Mouse (Mus musculus): ENCODE measurements at regions not wholly inside any gene's neighbourhood (a gene's known extent, or its start where the extent isn't known, plus 50 kb on each side); places are given as distances from the start of the nearest gene placed in this dataset.

GRCm38 (mm10) chr3:119893165-119893910 is 109.1 kb upstream of the Ptbp2 start:
- H3K27me3 ChIP-seq (ENCODE audit: insufficient read depth, low read length): no peaks in the 10 kb centered on the region
- ATAC-seq (ENCODE audit: insufficient read depth) (peak; percentile 45; the same call in 1 of the 2 replicates), DNase-seq (peak; percentile 53)
- H3K27ac ChIP-seq (ENCODE audit: low read depth): no peak overlapping the region
- no peak overlapping the region for H3K9ac ChIP-seq
- no peak for TF ChIP-seq CTCF (IDR thresholded peaks at IDR 0.05; ENCODE audit: low read depth)
- peak overlapping the region; percentile 14; the same call in 1 of the 2 replicates for H3K4me3 ChIP-seq (ENCODE audit: low read depth, low read length)
- H3K4me2 ChIP-seq: peak overlapping the region; percentile 59
- WGBS: 12% methylated on average over 20 of the region's 20 CpGs
- no peaks in the 10 kb centered on the region for H3K9me3 ChIP-seq (ENCODE audit: low read depth, low read length)
- peaks cover 10% of the 10 kb centered on the region; the same call in 1 of the 2 replicates for H3K4me1 ChIP-seq (ENCODE audit: insufficient read depth)
- no peaks in the 10 kb centered on the region for H3K36me3 ChIP-seq (ENCODE audit: insufficient read depth)

- H3K27ac ChIP-seq (ENCODE audit: low read depth): no peak overlapping the region
- WGBS: 55% methylated on average over 9 of the region's 9 CpGs
- H3K4me2 ChIP-seq: no peak overlapping the region
- H3K27me3 ChIP-seq (ENCODE audit: insufficient read depth, low read length): no peaks in the 10 kb centered on the region
- H3K4me3 ChIP-seq (ENCODE audit: low read depth, low read length): no peak overlapping the region
- H3K4me1 ChIP-seq (ENCODE audit: insufficient read depth): peaks cover 10% of the 10 kb centered on the region; the same call in 1 of the 2 replicates
- TF ChIP-seq CTCF (IDR thresholded peaks at IDR 0.05; ENCODE audit: low read depth): no peak
- no peaks in the 10 kb centered on the region for H3K36me3 ChIP-seq (ENCODE audit: insufficient read depth)
- DNase-seq (no peak), ATAC-seq (ENCODE audit: insufficient read depth) (no peak)
- no peaks in the 10 kb centered on the region for H3K9me3 ChIP-seq (ENCODE audit: low read depth, low read length)
- H3K9ac ChIP-seq: no peak overlapping the region
These were observed 108.4 kb upstream of the Ptbp2 start for GRCm38 (mm10) chr3:119892533-119893164.

GRCm38 (mm10) chr3:119890911-119891310 is 106.6 kb upstream of the Ptbp2 start:
- WGBS: 33% methylated on average over 4 of the region's 4 CpGs
- peak; percentile 45 for DNase-seq

GRCm38 (mm10) chr3:119888487-119888886 is 104.2 kb upstream of the Ptbp2 start:
- Histone ChIP-seq H3K9ac (no peak overlapping the region), H3K36me3 (ENCODE audit: insufficient read depth) (no peaks in the 10 kb centered on the region), H3K4me3 (ENCODE audit: low read depth, low read length) (no peak overlapping the region), H3K27ac (ENCODE audit: low read depth) (no peak overlapping the region), H3K9me3 (ENCODE audit: low read depth, low read length) (no peaks in the 10 kb centered on the region), H3K4me2 (no peak overlapping the region), H3K27me3 (ENCODE audit: insufficient read depth, low read length) (no peaks in the 10 kb centered on the region), H3K4me1 (ENCODE audit: insufficient read depth) (peaks cover 6% of the 10 kb centered on the region; the same call in 1 of the 2 replicates)
- WGBS: 83% methylated on average over 3 of the region's 3 CpGs
- no peak for ATAC-seq (ENCODE audit: insufficient read depth)
- TF ChIP-seq CTCF (IDR thresholded peaks at IDR 0.05; ENCODE audit: low read depth): no peak
- DNase-seq: no peak

More at GRCm38 (mm10) chr3:119890911-119891310, 106.6 kb upstream of the Ptbp2 start:
- peaks cover 10% of the 10 kb centered on the region; the same call in 1 of the 2 replicates for H3K4me1 ChIP-seq (ENCODE audit: insufficient read depth)
- H3K36me3 ChIP-seq (ENCODE audit: insufficient read depth): no peaks in the 10 kb centered on the region
- no peak overlapping the region for H3K4me2 ChIP-seq
- peak; percentile 76; the same call in 1 of the 2 replicates for ATAC-seq (ENCODE audit: insufficient read depth)
- H3K9me3 ChIP-seq (ENCODE audit: low read depth, low read length): no peaks in the 10 kb centered on the region
- no peak overlapping the region for H3K27ac ChIP-seq (ENCODE audit: low read depth)
- no peak for TF ChIP-seq CTCF (IDR thresholded peaks at IDR 0.05; ENCODE audit: low read depth)
- H3K27me3 ChIP-seq (ENCODE audit: insufficient read depth, low read length): no peaks in the 10 kb centered on the region
- H3K4me3 ChIP-seq (ENCODE audit: low read depth, low read length): no peak overlapping the region
- no peak overlapping the region for H3K9ac ChIP-seq

GRCm38 (mm10) chr3:119876395-119876794 is 92.1 kb upstream of the Ptbp2 start:
- Histone ChIP-seq H3K4me2 (no peak overlapping the region), H3K27ac (ENCODE audit: low read depth) (no peak overlapping the region), H3K4me1 (ENCODE audit: insufficient read depth) (no peaks in the 10 kb centered on the region), H3K27me3 (ENCODE audit: insufficient read depth, low read length) (no peaks in the 10 kb centered on the region), H3K9me3 (ENCODE audit: low read depth, low read length) (no peaks in the 10 kb centered on the region), H3K36me3 (ENCODE audit: insufficient read depth) (no peaks in the 10 kb centered on the region), H3K4me3 (ENCODE audit: low read depth, low read length) (no peak overlapping the region), H3K9ac (no peak overlapping the region)
- DNase-seq: no peak
- 88% methylated on average over 5 of the region's 5 CpGs for WGBS
- no peak for TF ChIP-seq CTCF (IDR thresholded peaks at IDR 0.05; ENCODE audit: low read depth)
- no peak for ATAC-seq (ENCODE audit: insufficient read depth)

GRCm38 (mm10) chr3:119875061-119875460 is 90.8 kb upstream of the Ptbp2 start:
- no peak for DNase-seq
- Histone ChIP-seq H3K27ac (ENCODE audit: low read depth) (no peak overlapping the region), H3K4me3 (ENCODE audit: low read depth, low read length) (no peak overlapping the region), H3K27me3 (ENCODE audit: insufficient read depth, low read length) (no peaks in the 10 kb centered on the region), H3K9ac (no peak overlapping the region), H3K4me2 (no peak overlapping the region), H3K9me3 (ENCODE audit: low read depth, low read length) (no peaks in the 10 kb centered on the region), H3K4me1 (ENCODE audit: insufficient read depth) (no peaks in the 10 kb centered on the region), H3K36me3 (ENCODE audit: insufficient read depth) (no peaks in the 10 kb centered on the region)
- no peak for ATAC-seq (ENCODE audit: insufficient read depth)
- WGBS: 91% methylated on average over 1 of the region's 1 CpGs
- TF ChIP-seq CTCF (IDR thresholded peaks at IDR 0.05; ENCODE audit: low read depth): no peak

- no peak for ATAC-seq (ENCODE audit: insufficient read depth)
- Histone ChIP-seq H3K4me2 (no peak overlapping the region), H3K4me3 (ENCODE audit: low read depth, low read length) (no peak overlapping the region), H3K27me3 (ENCODE audit: insufficient read depth, low read length) (no peaks in the 10 kb centered on the region), H3K9ac (no peak overlapping the region), H3K4me1 (ENCODE audit: insufficient read depth) (no peaks in the 10 kb centered on the region), H3K36me3 (ENCODE audit: insufficient read depth) (no peaks in the 10 kb centered on the region), H3K27ac (ENCODE audit: low read depth) (no peak overlapping the region), H3K9me3 (ENCODE audit: low read depth, low read length) (no peaks in the 10 kb centered on the region)
- no peak for DNase-seq
- TF ChIP-seq CTCF (IDR thresholded peaks at IDR 0.05; ENCODE audit: low read depth): no peak
- 79% methylated on average over 7 of the region's 7 CpGs for WGBS
These were observed 78.1 kb upstream of the Ptbp2 start for GRCm38 (mm10) chr3:119862194-119862957.

All from lung, embryonic 14.5 days (tissue).